Mouse (Mus musculus) granulocyte monocyte progenitor cell, adult 5-6 weeks (primary cell): Measurements from ENCODE around the gene Sympk. TPM values are rescaled to one million over a fixed set of nuclear protein-coding genes. Genes with fewer than 3 reads are reported as not detected.

Experiments
- ATAC-seq: replicated peaks from 2 replicates; pipeline ENCODE4 v1.8.0; 2016; ENCODE audit warnings: mild to moderate bottlenecking, moderate TSS enrichment, inconsistent platforms; ENCODE audit not compliant: poor library complexity, severe bottlenecking
- total RNA-seq, 2 experiments: library from RNA; stranded (forward) in 1 of 2; stranded (reverse) in 1 of 2; fragments of 200-712, 200-1000 nt in 1 of 2; fragments of >200 nt in 1 of 2; fragmentation: Nextera tagmentation in 1 of 2; gene quantifications; 2 replicates each; pipeline ENCODE4 v1.2.3; 2014 to 2017

The Sympk gene
- total RNA-seq, 2 experiments from 2014 or later: 46.7 to 79.9 TPM

DNA sequence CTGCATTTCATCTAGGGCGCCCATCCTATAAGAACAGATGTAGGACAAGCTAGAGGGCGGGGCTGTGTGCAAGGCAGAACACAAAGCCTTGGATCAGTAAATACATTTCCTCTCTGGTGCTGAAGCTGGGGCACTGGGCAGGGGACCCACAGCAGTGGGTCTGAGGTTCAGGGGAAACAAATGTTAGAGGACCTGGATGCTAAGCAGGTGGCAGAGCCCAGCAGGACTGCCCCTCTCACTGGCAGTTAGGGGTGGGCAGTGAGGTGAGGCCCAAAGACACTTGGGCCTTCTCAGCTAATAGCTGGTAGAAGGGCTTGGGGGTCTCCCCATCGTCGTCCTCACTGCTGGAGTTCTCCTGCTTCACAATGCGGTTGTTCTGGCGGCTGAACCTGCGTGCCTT lies 74.6 kb downstream of the Sympk start:
- ATAC-seq: no peak

DNA sequence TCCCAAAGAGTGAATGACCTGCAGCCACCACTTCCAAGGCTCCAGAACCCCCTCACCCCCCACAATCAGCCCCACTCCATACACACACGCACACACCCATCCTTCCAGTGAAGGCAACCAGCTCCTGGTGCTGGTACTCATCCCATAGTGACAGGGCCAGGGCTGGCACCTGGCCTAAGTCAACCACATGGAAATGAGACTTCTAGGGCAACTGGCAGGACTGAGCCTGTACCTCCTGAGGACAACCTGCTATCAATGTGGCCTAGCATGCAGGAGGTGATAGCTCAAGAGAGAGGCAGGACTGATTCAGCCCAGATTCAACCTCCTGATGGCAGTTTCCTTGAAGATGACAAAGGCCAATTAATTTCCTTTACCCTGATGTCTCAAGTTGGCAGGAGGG lies 76.1 kb downstream of the Sympk start:
- no peak for ATAC-seq

GRCm38 (mm10) chr7:19103741-19104140 lies 79.6 kb downstream of the Sympk start:
- ATAC-seq: peak; percentile 40; the same call in 1 of the 2 replicates

Other genes starting within 250 kb of the Sympk start
- not detected in 2 replicates for gene Psg19, start 225.9 kb upstream of the Sympk start, total RNA-seq (2014; fragmentation: Nextera tagmentation)
- gene Psg19, start 225.9 kb upstream of the Sympk start, total RNA-seq (2017): not detected in 2 replicates
- gene Psg17, start 202.8 kb upstream of the Sympk start, total RNA-seq (2014; fragmentation: Nextera tagmentation): not detected in 2 replicates
- gene Psg17, start 202.8 kb upstream of the Sympk start, total RNA-seq (2017): not detected in 2 replicates
- 0.34 TPM in 1 of 2 replicates, not detected in the other for gene Mill2, start 184.4 kb upstream of the Sympk start, total RNA-seq (2014; fragmentation: Nextera tagmentation)
- 0.04 TPM in 1 of 2 replicates, not detected in the other for gene Mill2, start 184.4 kb upstream of the Sympk start, total RNA-seq (2017)
- 112 and 117 TPM in 2 replicates for gene Pglyrp1, start 153.0 kb upstream of the Sympk start, total RNA-seq (2014; fragmentation: Nextera tagmentation)
- 17.6 and 21.2 TPM in 2 replicates for gene Pglyrp1, start 153.0 kb upstream of the Sympk start, total RNA-seq (2017)
- 34.6 and 45.4 TPM in 2 replicates for gene Ccdc61, start 114.0 kb upstream of the Sympk start, total RNA-seq (2014; fragmentation: Nextera tagmentation)
- gene Ccdc61, start 114.0 kb upstream of the Sympk start, total RNA-seq (2017): 11.4 and 12.1 TPM in 2 replicates
- gene Nova2, start 98.5 kb upstream of the Sympk start, total RNA-seq (2014; fragmentation: Nextera tagmentation): not detected in 2 replicates
- gene Nova2, start 98.5 kb upstream of the Sympk start, total RNA-seq (2017): not detected in 2 replicates
- not detected in 2 replicates for gene Nanos2, start 37.0 kb upstream of the Sympk start, total RNA-seq (2014; fragmentation: Nextera tagmentation)
- not detected in 2 replicates for gene Nanos2, start 37.0 kb upstream of the Sympk start, total RNA-seq (2017)
- not detected in 2 replicates for gene Mypop, start 33.1 kb upstream of the Sympk start, total RNA-seq (2014; fragmentation: Nextera tagmentation)
- 0.82 TPM in 1 of 2 replicates, not detected in the other for gene Mypop, start 33.1 kb upstream of the Sympk start, total RNA-seq (2017)
- 14.5 and 24.3 TPM in 2 replicates for gene Irf2bp1, start 20.3 kb upstream of the Sympk start, total RNA-seq (2014; fragmentation: Nextera tagmentation)
- gene Irf2bp1, start 20.3 kb upstream of the Sympk start, total RNA-seq (2017): 8.4 and 17.5 TPM in 2 replicates
- gene Foxa3, start 839 bp upstream of the Sympk start, total RNA-seq (2014; fragmentation: Nextera tagmentation): not detected in 2 replicates
- not detected in 2 replicates for gene Foxa3, start 839 bp upstream of the Sympk start, total RNA-seq (2017)
- gene Rsph6a, start 30.3 kb downstream of the Sympk start, total RNA-seq (2014; fragmentation: Nextera tagmentation): not detected in 2 replicates
- not detected in 2 replicates for gene Rsph6a, start 30.3 kb downstream of the Sympk start, total RNA-seq (2017)
- 2.2 and 4.9 TPM in 2 replicates for gene Dmwd, start 51.9 kb downstream of the Sympk start, total RNA-seq (2014; fragmentation: Nextera tagmentation)
- 0.99 and 3.4 TPM in 2 replicates for gene Dmwd, start 51.9 kb downstream of the Sympk start, total RNA-seq (2017)
- gene Dmpk, start 59.5 kb downstream of the Sympk start, total RNA-seq (2014; fragmentation: Nextera tagmentation): 0.32 TPM in 1 of 2 replicates, not detected in the other
- gene Dmpk, start 59.5 kb downstream of the Sympk start, total RNA-seq (2017): 1.0 TPM in 1 of 2 replicates, not detected in the other
- 4.0 and 8.1 TPM in 2 replicates for gene Six5, start 70.2 kb downstream of the Sympk start, total RNA-seq (2014; fragmentation: Nextera tagmentation)
- 1.6 and 2.7 TPM in 2 replicates for gene Six5, start 70.2 kb downstream of the Sympk start, total RNA-seq (2017)
- 0.71 TPM in 1 of 2 replicates, not detected in the other for gene Gm4969, start 94.0 kb downstream of the Sympk start, total RNA-seq (2014; fragmentation: Nextera tagmentation)
- 0.05 TPM in 1 of 2 replicates, not detected in the other for gene Gm4969, start 94.0 kb downstream of the Sympk start, total RNA-seq (2017)
- gene Fbxo46, start 95.5 kb downstream of the Sympk start, total RNA-seq (2014; fragmentation: Nextera tagmentation): 3.1 and 4.9 TPM in 2 replicates
- gene Fbxo46, start 95.5 kb downstream of the Sympk start, total RNA-seq (2017): 4.7 and 5.4 TPM in 2 replicates
- 4.2 and 12.0 TPM in 2 replicates for gene Qpctl, start 124.9 kb downstream of the Sympk start, total RNA-seq (2014; fragmentation: Nextera tagmentation)
- gene Qpctl, start 124.9 kb downstream of the Sympk start, total RNA-seq (2017): 4.9 and 5.0 TPM in 2 replicates
- gene Snrpd2, start 125.3 kb downstream of the Sympk start, total RNA-seq (2014; fragmentation: Nextera tagmentation): 91.5 and 121 TPM in 2 replicates
- 83.2 and 158 TPM in 2 replicates for gene Snrpd2, start 125.3 kb downstream of the Sympk start, total RNA-seq (2017)
- not detected in 2 replicates for gene Gipr, start 141.8 kb downstream of the Sympk start, total RNA-seq (2014; fragmentation: Nextera tagmentation)
- 0.26 TPM in 1 of 2 replicates, not detected in the other for gene Gipr, start 141.8 kb downstream of the Sympk start, total RNA-seq (2017)
- gene Eml2, start 152.0 kb downstream of the Sympk start, total RNA-seq (2014; fragmentation: Nextera tagmentation): 4.1 and 18.1 TPM in 2 replicates
- 10.4 and 22.7 TPM in 2 replicates for gene Eml2, start 152.0 kb downstream of the Sympk start, total RNA-seq (2017)
- not detected in 2 replicates for gene Gpr4, start 188.2 kb downstream of the Sympk start, total RNA-seq (2014; fragmentation: Nextera tagmentation)
- not detected in 2 replicates for gene Gpr4, start 188.2 kb downstream of the Sympk start, total RNA-seq (2017)
- gene Opa3, start 204.0 kb downstream of the Sympk start, total RNA-seq (2014; fragmentation: Nextera tagmentation): 20.7 and 35.1 TPM in 2 replicates
- 14.6 and 18.3 TPM in 2 replicates for gene Opa3, start 204.0 kb downstream of the Sympk start, total RNA-seq (2017)
- gene Vasp, start 247.4 kb downstream of the Sympk start, total RNA-seq (2014; fragmentation: Nextera tagmentation): 60.7 and 70.5 TPM in 2 replicates
- 52.8 and 63.3 TPM in 2 replicates for gene Vasp, start 247.4 kb downstream of the Sympk start, total RNA-seq (2017)